Mouse (Mus musculus): ENCODE results near the gene Wwox. TPM values are rescaled to one million over a fixed set of nuclear protein-coding genes. Genes with fewer than 3 reads are reported as not detected.

Gene Wwox
- polyA plus RNA-seq, 1 experiment from 2014 or later, result 16.0 TPM

- 90% methylated on average over 6 of the region's 6 CpGs for WGBS
Observed at GRCm38 (mm10) chr8:114869321-114869720, 429.9 kb downstream of the Wwox start.

DNA sequence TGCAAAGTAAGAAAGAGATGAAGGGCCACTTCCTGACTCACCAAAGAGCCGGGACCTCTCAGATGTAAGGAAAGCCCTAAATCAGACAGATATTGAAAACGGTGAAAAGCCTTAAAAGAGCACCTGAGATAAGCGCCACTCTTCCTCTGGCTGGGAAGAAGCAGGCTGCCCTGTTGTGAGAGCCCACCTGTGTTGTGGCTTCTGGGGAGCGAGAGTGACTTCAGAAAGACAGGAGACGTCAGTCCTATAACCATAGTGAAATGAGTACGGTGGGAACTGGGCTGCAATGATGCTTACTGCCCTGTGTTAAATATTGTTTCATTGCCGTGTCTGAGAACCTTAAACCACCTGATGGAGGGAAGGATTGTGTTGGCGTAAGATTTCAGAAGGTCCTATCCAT lies 431.0 kb downstream of the Wwox start:
- 92% methylated on average over 8 of the region's 8 CpGs for WGBS
- Histone ChIP-seq H3K9ac (no peak overlapping the region), H3K36me3 (no peaks in the 10 kb centered on the region), H3K4me3 (replicated peaks) (no peak overlapping the region), H3K9me3 (replicated peaks) (no peaks in the 10 kb centered on the region), H3K4me2 (no peak overlapping the region), H3K27ac (no peak overlapping the region), H3K27me3 (no peaks in the 10 kb centered on the region), H3K4me1 (peaks cover 6% of the 10 kb centered on the region)
- no peak for ATAC-seq (replicated peaks; ENCODE audit: low FRiP score)

More at GRCm38 (mm10) chr8:114869321-114869720, 429.9 kb downstream of the Wwox start:
- no peak overlapping the region for H3K4me3 ChIP-seq (replicated peaks)
- H3K9me3 ChIP-seq (replicated peaks), result no peaks in the 10 kb centered on the region
- no peak overlapping the region for H3K9ac ChIP-seq
- H3K27me3 ChIP-seq, result no peaks in the 10 kb centered on the region
- no peak for ATAC-seq (replicated peaks; ENCODE audit: low FRiP score)
- H3K4me1 ChIP-seq, result peaks cover 5% of the 10 kb centered on the region; the same call in 1 of the 2 replicates
- H3K4me2 ChIP-seq, result no peak overlapping the region
- H3K36me3 ChIP-seq, result no peaks in the 10 kb centered on the region
- no peak overlapping the region for H3K27ac ChIP-seq

DNA sequence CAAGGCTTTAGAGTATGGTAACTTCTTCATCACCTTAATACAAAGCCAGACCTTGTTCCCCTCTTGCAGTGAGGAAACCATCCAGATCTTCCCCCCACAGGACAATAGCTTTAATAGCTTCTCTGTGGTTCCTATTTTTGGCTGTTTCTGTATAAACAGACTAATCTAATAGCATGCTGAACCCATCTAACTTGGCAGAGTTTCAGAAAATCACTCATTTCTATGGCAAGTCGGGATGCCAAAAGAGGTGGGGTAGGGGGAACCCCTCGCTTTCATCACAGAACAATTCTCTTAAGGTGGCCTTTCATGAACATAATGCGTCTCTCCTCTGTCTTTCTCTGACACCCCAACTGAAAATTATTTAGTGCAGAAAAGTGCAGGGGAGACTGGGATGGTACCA lies 433.0 kb downstream of the Wwox start:
- Histone ChIP-seq H3K4me2 (no peak overlapping the region), H3K27ac (no peak overlapping the region), H3K4me3 (replicated peaks) (no peak overlapping the region), H3K27me3 (no peaks in the 10 kb centered on the region), H3K36me3 (no peaks in the 10 kb centered on the region), H3K4me1 (peaks cover 27% of the 10 kb centered on the region), H3K9ac (no peak overlapping the region), H3K9me3 (replicated peaks) (no peaks in the 10 kb centered on the region)
- 61% methylated on average over 3 of the region's 3 CpGs for WGBS
- ATAC-seq (replicated peaks; ENCODE audit: low FRiP score), result no peak

- WGBS, result 79% methylated on average over 5 of the region's 5 CpGs
- H3K4me1 ChIP-seq, result peaks cover 31% of the 10 kb centered on the region
- H3K27ac ChIP-seq, result peak overlapping the region; percentile 81
- H3K9ac ChIP-seq, result no peak overlapping the region
- H3K4me3 ChIP-seq (replicated peaks), result no peak overlapping the region
- H3K36me3 ChIP-seq, result no peaks in the 10 kb centered on the region
- no peak overlapping the region for H3K4me2 ChIP-seq
- no peaks in the 10 kb centered on the region for H3K9me3 ChIP-seq (replicated peaks)
- 0 out of 2 replicates have a peak, but pooled peaks cover 3% of the 10 kb centered on the region for H3K27me3 ChIP-seq
- ATAC-seq (replicated peaks; ENCODE audit: low FRiP score), result no peak
Observed at GRCm38 (mm10) chr8:114875161-114875560, 435.7 kb downstream of the Wwox start.

DNA sequence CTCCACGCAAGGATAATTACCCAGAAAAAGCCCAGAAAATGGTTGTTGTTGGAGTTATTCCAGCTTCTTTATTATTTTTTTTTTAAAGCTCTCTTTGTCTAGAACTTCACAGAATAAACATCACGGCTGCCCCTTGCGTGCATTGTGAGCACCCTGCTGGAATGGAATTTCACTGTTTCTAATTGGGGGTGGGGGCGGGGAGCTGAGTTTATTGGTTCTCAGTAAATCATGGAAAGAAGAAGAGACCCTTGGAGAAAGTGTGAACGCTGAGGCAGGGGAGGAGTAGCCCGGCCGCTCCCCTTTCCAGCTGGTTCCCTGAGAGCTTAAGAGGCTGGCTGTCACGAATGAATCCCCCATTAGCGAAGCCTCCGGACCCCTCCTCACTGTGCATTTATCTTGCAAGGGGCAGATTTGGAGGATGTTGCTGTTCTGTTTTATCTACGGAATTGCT lies 436.7 kb downstream of the Wwox start:
- WGBS, result 5% methylated on average over 11 of the region's 11 CpGs
- Histone ChIP-seq H3K27me3 (0 out of 2 replicates have a peak, but pooled peaks cover 3% of the 10 kb centered on the region), H3K36me3 (no peaks in the 10 kb centered on the region), H3K4me1 (peaks cover 42% of the 10 kb centered on the region), H3K4me2 (peak overlapping the region; percentile 38), H3K27ac (peak overlapping the region; percentile 81), H3K4me3 (replicated peaks) (no peak overlapping the region), H3K9me3 (replicated peaks) (no peaks in the 10 kb centered on the region), H3K9ac (no peak overlapping the region)
- peak; percentile 57 for ATAC-seq (replicated peaks; ENCODE audit: low FRiP score)

DNA sequence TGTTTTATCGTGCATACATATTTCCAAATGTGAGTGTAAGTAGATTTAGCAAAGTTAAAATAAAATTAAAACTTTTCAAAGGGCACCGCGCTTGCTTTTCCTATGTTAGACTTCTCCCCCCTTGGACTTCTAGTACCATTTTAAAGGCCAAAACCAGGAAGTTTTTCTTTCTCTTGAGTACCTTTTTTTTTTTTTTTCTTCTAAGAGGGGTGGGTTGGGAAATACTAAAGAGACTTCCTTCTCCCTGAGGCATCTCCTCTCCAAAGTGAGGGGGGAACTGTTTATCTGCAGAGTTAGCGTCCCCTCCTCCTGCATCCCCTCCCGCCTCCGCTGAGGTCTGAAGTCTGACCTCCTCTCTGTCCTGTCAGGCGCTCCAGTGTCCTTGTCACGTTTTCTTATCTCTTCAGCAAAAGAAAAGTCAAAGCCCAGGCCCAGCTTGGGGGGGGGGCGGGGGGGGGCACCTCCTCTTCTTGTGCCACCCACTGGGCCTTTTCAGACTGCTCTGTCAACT lies 437.3 kb downstream of the Wwox start:
- Histone ChIP-seq H3K4me3 (replicated peaks) (no peak overlapping the region), H3K4me1 (peaks cover 46% of the 10 kb centered on the region), H3K27ac (peak overlapping the region; percentile 81), H3K4me2 (peak overlapping the region; percentile 38), H3K27me3 (0 out of 2 replicates have a peak, but pooled peaks cover 3% of the 10 kb centered on the region), H3K9me3 (replicated peaks) (no peaks in the 10 kb centered on the region), H3K36me3 (no peaks in the 10 kb centered on the region), H3K9ac (no peak overlapping the region)
- ATAC-seq (replicated peaks; ENCODE audit: low FRiP score), result no peak
- 16% methylated on average over 9 of the region's 9 CpGs for WGBS

DNA sequence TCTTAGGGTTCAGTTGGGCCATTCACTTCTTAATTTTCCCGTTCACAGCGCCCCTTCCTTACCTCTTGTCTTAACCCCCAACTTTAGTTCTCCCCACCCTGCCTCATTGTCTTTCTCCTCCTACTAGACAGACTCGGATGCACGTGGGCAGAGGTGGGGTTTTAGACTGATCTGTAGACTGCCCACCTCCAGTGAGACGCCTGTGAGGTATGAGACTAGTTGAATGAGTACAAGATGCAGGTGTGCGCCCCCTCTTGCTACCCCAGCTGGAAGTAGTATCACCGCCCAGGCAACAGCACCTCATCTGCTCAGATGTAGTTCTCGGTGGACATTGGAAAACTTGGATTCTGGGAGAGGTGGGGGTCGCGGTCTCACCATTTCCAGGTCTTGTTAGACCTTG lies 437.8 kb downstream of the Wwox start:
- Histone ChIP-seq H3K9ac (no peak overlapping the region), H3K36me3 (no peaks in the 10 kb centered on the region), H3K4me2 (peak overlapping the region; percentile 38; the same call in 1 of the 2 replicates), H3K27ac (peak overlapping the region; percentile 81), H3K4me1 (peaks cover 51% of the 10 kb centered on the region), H3K4me3 (replicated peaks) (no peak overlapping the region), H3K9me3 (replicated peaks) (no peaks in the 10 kb centered on the region), H3K27me3 (0 out of 2 replicates have a peak, but pooled peaks cover 3% of the 10 kb centered on the region)
- 75% methylated on average over 10 of the region's 10 CpGs for WGBS
- no peak for ATAC-seq (replicated peaks; ENCODE audit: low FRiP score)

GRCm38 (mm10) chr8:114878449-114879276 lies 439.2 kb downstream of the Wwox start:
- 81% methylated on average over 14 of the region's 14 CpGs for WGBS
- no peak for ATAC-seq (replicated peaks; ENCODE audit: low FRiP score)
- no peaks in the 10 kb centered on the region for H3K36me3 ChIP-seq
- no peak overlapping the region for H3K9ac ChIP-seq
- H3K9me3 ChIP-seq (replicated peaks), result no peaks in the 10 kb centered on the region
- H3K4me2 ChIP-seq, result no peak overlapping the region
- no peak overlapping the region for H3K27ac ChIP-seq
- peaks cover 60% of the 10 kb centered on the region for H3K4me1 ChIP-seq
- H3K27me3 ChIP-seq, result 0 out of 2 replicates have a peak, but pooled peaks cover 3% of the 10 kb centered on the region
- no peak overlapping the region for H3K4me3 ChIP-seq (replicated peaks)

- H3K4me3 ChIP-seq (replicated peaks), result no peak overlapping the region
- ATAC-seq (replicated peaks; ENCODE audit: low FRiP score), result no peak
- no peaks in the 10 kb centered on the region for H3K9me3 ChIP-seq (replicated peaks)
- no peak overlapping the region for H3K9ac ChIP-seq
- H3K27me3 ChIP-seq, result 0 out of 2 replicates have a peak, but pooled peaks cover 3% of the 10 kb centered on the region
- no peaks in the 10 kb centered on the region for H3K36me3 ChIP-seq
- 77% methylated on average over 4 of the region's 4 CpGs for WGBS
- H3K27ac ChIP-seq, result no peak overlapping the region
- H3K4me1 ChIP-seq, result peaks cover 64% of the 10 kb centered on the region
- H3K4me2 ChIP-seq, result no peak overlapping the region
Observed at GRCm38 (mm10) chr8:114879277-114879568, 439.8 kb downstream of the Wwox start.

GRCm38 (mm10) chr8:114879678-114880077 lies 440.2 kb downstream of the Wwox start:
- peaks cover 64% of the 10 kb centered on the region for H3K4me1 ChIP-seq
- no peak overlapping the region for H3K4me2 ChIP-seq
- no peak overlapping the region for H3K27ac ChIP-seq
- no peaks in the 10 kb centered on the region for H3K36me3 ChIP-seq
- H3K4me3 ChIP-seq (replicated peaks), result no peak overlapping the region
- no peak; the same call in 1 of the 2 replicates for ATAC-seq (replicated peaks; ENCODE audit: low FRiP score)
- H3K9ac ChIP-seq, result no peak overlapping the region
- no peaks in the 10 kb centered on the region for H3K9me3 ChIP-seq (replicated peaks)
- WGBS, result 44% methylated on average over 2 of the region's 2 CpGs
- H3K27me3 ChIP-seq, result 0 out of 2 replicates have a peak, but pooled peaks cover 3% of the 10 kb centered on the region

GRCm38 (mm10) chr8:114880475-114881135 lies 441.1 kb downstream of the Wwox start:
- no peak overlapping the region for H3K4me3 ChIP-seq (replicated peaks)
- no peak overlapping the region for H3K4me2 ChIP-seq
- no peak overlapping the region for H3K27ac ChIP-seq
- H3K27me3 ChIP-seq, result 0 out of 2 replicates have a peak, but pooled peaks cover 3% of the 10 kb centered on the region
- peaks cover 70% of the 10 kb centered on the region for H3K4me1 ChIP-seq
- H3K9ac ChIP-seq, result no peak overlapping the region
- no peaks in the 10 kb centered on the region for H3K9me3 ChIP-seq (replicated peaks)
- no peak for ATAC-seq (replicated peaks; ENCODE audit: low FRiP score)
- H3K36me3 ChIP-seq, result no peaks in the 10 kb centered on the region
- 57% methylated on average over 8 of the region's 8 CpGs for WGBS

- no peaks in the 10 kb centered on the region for H3K9me3 ChIP-seq (replicated peaks)
- H3K36me3 ChIP-seq, result no peaks in the 10 kb centered on the region
- WGBS, result 56% methylated on average over 5 of the region's 5 CpGs
- no peak overlapping the region for H3K4me2 ChIP-seq
- H3K27me3 ChIP-seq, result 0 out of 2 replicates have a peak, but pooled peaks cover 3% of the 10 kb centered on the region
- H3K27ac ChIP-seq, result peak overlapping the region; percentile 76
- peak; percentile 44 for ATAC-seq (replicated peaks; ENCODE audit: low FRiP score)
- H3K9ac ChIP-seq, result no peak overlapping the region
- H3K4me3 ChIP-seq (replicated peaks), result no peak overlapping the region
- H3K4me1 ChIP-seq, result peaks cover 59% of the 10 kb centered on the region
Observed at GRCm38 (mm10) chr8:114881891-114882401, 442.5 kb downstream of the Wwox start.
